Mouse (Mus musculus): ENCODE results near the gene Scarf1. TPM values are rescaled to one million over a fixed set of nuclear protein-coding genes. Genes with fewer than 3 reads are reported as not detected.

Gene Scarf1
- polyA plus RNA-seq, 1 experiment from 2014 or later: 15.2 TPM

- no peaks in the 10 kb centered on the region for H3K9me3 ChIP-seq (ENCODE audit: low read depth, low read length)
- H3K4me2 ChIP-seq: no peak overlapping the region
- no peak overlapping the region for H3K27ac ChIP-seq (ENCODE audit: low read depth)
- H3K9ac ChIP-seq: no peak overlapping the region; the same call in 1 of the 2 replicates
- WGBS: 92% methylated on average over 4 of the region's 4 CpGs
- no peak for DNase-seq
- no peak overlapping the region for H3K4me3 ChIP-seq (ENCODE audit: low read depth, low read length)
- TF ChIP-seq CTCF (IDR thresholded peaks at IDR 0.05; ENCODE audit: low read depth): no peak
- no peaks in the 10 kb centered on the region; the same call in 1 of the 2 replicates for H3K4me1 ChIP-seq (ENCODE audit: insufficient read depth)
- peaks cover 14% of the 10 kb centered on the region for H3K36me3 ChIP-seq (ENCODE audit: insufficient read depth)
- H3K27me3 ChIP-seq (ENCODE audit: insufficient read depth, low read length): no peaks in the 10 kb centered on the region
- ATAC-seq (ENCODE audit: insufficient read depth): no peak
Measured at GRCm38 (mm10) chr11:75469261-75469660, 44.1 kb upstream of the Scarf1 start.

DNA sequence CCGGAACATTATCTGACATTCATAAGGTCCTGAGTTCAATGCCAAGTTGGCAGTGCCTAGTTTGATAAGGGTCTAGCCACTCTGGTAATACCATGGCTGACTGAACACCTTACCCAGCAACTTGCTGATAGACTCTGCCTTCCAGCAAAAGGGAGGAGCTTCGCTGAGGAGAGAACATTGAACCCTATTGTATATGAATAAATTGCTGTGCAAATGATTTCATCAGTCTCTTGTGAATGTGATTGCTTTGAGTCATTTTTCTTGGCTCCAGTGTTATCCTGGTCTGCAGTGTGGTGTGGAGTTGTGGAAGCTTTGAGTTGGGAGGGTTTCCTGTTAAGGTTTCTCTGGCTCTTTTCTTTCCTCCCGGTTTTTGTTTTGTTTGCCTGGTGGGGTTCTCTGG, 42.7 kb upstream of the Scarf1 start:
- H3K9me3 ChIP-seq (ENCODE audit: low read depth, low read length): no peaks in the 10 kb centered on the region
- H3K36me3 ChIP-seq (ENCODE audit: insufficient read depth): peaks cover 5% of the 10 kb centered on the region; the same call in 1 of the 2 replicates
- no peak overlapping the region for H3K9ac ChIP-seq
- DNase-seq (no peak), ATAC-seq (ENCODE audit: insufficient read depth) (no peak)
- no peaks in the 10 kb centered on the region; the same call in 1 of the 2 replicates for H3K4me1 ChIP-seq (ENCODE audit: insufficient read depth)
- no peak for TF ChIP-seq CTCF (IDR thresholded peaks at IDR 0.05; ENCODE audit: low read depth)
- WGBS: 85% methylated on average over 3 of the region's 3 CpGs
- no peak overlapping the region for H3K4me2 ChIP-seq
- H3K27me3 ChIP-seq (ENCODE audit: insufficient read depth, low read length): no peaks in the 10 kb centered on the region
- H3K27ac ChIP-seq (ENCODE audit: low read depth): no peak overlapping the region
- no peak overlapping the region for H3K4me3 ChIP-seq (ENCODE audit: low read depth, low read length)

DNA sequence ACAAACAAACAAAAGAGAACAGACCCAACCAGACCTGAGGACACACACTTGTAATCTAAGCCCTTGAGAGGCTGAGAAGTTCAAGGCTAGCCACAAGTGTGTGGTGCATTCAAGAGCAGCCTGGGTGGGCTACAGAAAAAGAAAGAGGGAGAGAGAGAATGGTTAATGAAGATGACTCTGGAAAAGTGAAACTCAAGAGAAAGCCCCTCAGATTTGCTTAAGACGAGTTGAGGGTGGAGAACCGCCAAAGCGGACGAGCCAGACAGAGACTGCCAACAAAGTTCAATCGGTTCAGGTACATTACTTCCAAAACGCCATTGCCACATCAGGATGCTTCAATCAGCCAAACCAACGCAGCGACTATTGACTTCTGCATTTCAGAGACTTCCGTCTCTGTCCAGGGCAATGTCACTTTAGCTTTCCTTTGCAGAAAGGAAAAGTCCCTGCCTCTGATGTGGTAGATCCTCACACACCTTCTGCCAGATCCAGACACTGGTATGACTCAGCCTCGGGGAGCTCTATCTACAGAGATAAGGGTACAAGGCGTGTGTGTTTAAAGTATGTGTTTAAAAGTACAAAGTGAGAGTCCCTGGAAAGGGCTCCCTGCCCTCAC, 40.8 kb upstream of the Scarf1 start:
- Histone ChIP-seq H3K4me1 (ENCODE audit: insufficient read depth) (no peaks in the 10 kb centered on the region; the same call in 1 of the 2 replicates), H3K9me3 (ENCODE audit: low read depth, low read length) (no peaks in the 10 kb centered on the region), H3K4me3 (ENCODE audit: low read depth, low read length) (no peak overlapping the region), H3K27ac (ENCODE audit: low read depth) (no peak overlapping the region), H3K4me2 (no peak overlapping the region), H3K36me3 (ENCODE audit: insufficient read depth) (no peaks in the 10 kb centered on the region), H3K9ac (no peak overlapping the region), H3K27me3 (ENCODE audit: insufficient read depth, low read length) (no peaks in the 10 kb centered on the region)
- TF ChIP-seq CTCF (IDR thresholded peaks at IDR 0.05; ENCODE audit: low read depth): no peak
- WGBS: 70% methylated on average over 11 of the region's 11 CpGs
- no peak for ATAC-seq (ENCODE audit: insufficient read depth)
- DNase-seq: no peak

- Histone ChIP-seq H3K4me2 (no peak overlapping the region), H3K36me3 (ENCODE audit: insufficient read depth) (no peaks in the 10 kb centered on the region), H3K4me1 (ENCODE audit: insufficient read depth) (no peaks in the 10 kb centered on the region), H3K27me3 (ENCODE audit: insufficient read depth, low read length) (no peaks in the 10 kb centered on the region), H3K4me3 (ENCODE audit: low read depth, low read length) (no peak overlapping the region), H3K9me3 (ENCODE audit: low read depth, low read length) (no peaks in the 10 kb centered on the region), H3K27ac (ENCODE audit: low read depth) (no peak overlapping the region), H3K9ac (no peak overlapping the region)
- DNase-seq: peak; percentile 18
- TF ChIP-seq CTCF (IDR thresholded peaks at IDR 0.05; ENCODE audit: low read depth): no peak
- no peak for ATAC-seq (ENCODE audit: insufficient read depth)
- 72% methylated on average over 7 of the region's 7 CpGs for WGBS
Measured at GRCm38 (mm10) chr11:75473376-75473775, 40.0 kb upstream of the Scarf1 start.

GRCm38 (mm10) chr11:75486192-75486591, 27.1 kb upstream of the Scarf1 start:
- WGBS: 25% methylated on average over 3 of the region's 3 CpGs
- H3K4me1 ChIP-seq (ENCODE audit: insufficient read depth): peaks cover 8% of the 10 kb centered on the region
- no peak for TF ChIP-seq CTCF (IDR thresholded peaks at IDR 0.05; ENCODE audit: low read depth)
- peak overlapping the region; percentile 85 for H3K4me2 ChIP-seq
- H3K27me3 ChIP-seq (ENCODE audit: insufficient read depth, low read length): no peaks in the 10 kb centered on the region
- DNase-seq (no peak), ATAC-seq (ENCODE audit: insufficient read depth) (peak; percentile 45)
- H3K9me3 ChIP-seq (ENCODE audit: low read depth, low read length): no peaks in the 10 kb centered on the region
- H3K27ac ChIP-seq (ENCODE audit: low read depth): no peak overlapping the region
- peaks cover 29% of the 10 kb centered on the region for H3K36me3 ChIP-seq (ENCODE audit: insufficient read depth)
- no peak overlapping the region for H3K9ac ChIP-seq
- H3K4me3 ChIP-seq (ENCODE audit: low read depth, low read length): peak overlapping the region; percentile 100

DNA sequence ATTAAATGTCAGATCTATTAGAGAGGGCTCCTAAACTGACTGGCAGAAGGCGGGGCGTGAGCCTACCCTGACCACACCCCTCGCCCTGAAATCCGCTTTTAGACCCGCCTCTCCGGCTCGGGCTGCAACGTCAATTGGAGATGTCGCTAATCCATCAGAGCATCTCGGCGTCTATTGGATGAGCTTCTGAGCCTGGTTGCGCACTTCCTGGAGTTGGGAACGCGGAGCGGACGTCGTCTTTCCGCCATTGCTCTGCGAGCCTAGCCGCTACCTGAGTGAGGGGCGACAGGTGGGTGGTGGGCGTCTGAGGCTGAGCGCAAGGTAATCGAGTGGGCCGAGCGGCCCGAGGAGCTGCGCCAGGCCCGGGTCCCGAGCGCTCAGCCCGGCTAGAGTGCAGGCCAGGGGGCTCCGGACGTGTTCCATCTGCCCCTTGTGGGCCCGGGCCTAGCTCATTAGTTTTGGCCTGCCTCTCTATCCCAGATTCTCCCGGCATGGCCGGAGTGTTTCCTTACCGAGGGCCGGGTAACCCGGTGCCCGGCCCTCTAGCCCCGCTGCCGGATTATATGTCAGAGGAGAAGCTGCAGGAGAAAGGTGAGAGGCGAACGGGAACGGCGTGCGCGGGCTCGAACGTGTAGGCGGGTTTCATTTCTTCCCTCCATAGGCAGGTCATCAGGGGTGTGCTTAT, 26.6 kb upstream of the Scarf1 start, which contains the start of gene Prpf8:
Gene Prpf8 (plus strand): TSS at position 216 of the 685 bp plus-strand sequence.
- WGBS: under 1% methylated on average over 52 of the region's 52 CpGs
- ATAC-seq (ENCODE audit: insufficient read depth): peak; percentile 100
- H3K9ac ChIP-seq: peak within 1 kb of the TSS; percentile 94

GRCm38 (mm10) chr11:75487496-75487895, 25.8 kb upstream of the Scarf1 start:
- Histone ChIP-seq H3K4me1 (ENCODE audit: insufficient read depth) (peaks cover 8% of the 10 kb centered on the region), H3K4me3 (ENCODE audit: low read depth, low read length) (peak overlapping the region; percentile 100), H3K27me3 (ENCODE audit: insufficient read depth, low read length) (no peaks in the 10 kb centered on the region), H3K27ac (ENCODE audit: low read depth) (no peak overlapping the region), H3K4me2 (peak overlapping the region; percentile 85), H3K9me3 (ENCODE audit: low read depth, low read length) (no peaks in the 10 kb centered on the region), H3K9ac (peak overlapping the region; percentile 94), H3K36me3 (ENCODE audit: insufficient read depth) (peaks cover 42% of the 10 kb centered on the region)
- TF ChIP-seq CTCF (IDR thresholded peaks at IDR 0.05; ENCODE audit: low read depth): no peak
- WGBS: 35% methylated on average over 6 of the region's 6 CpGs
- ATAC-seq (ENCODE audit: insufficient read depth) (no peak), DNase-seq (no peak)

More for the DNA sequence above, 26.6 kb upstream of the Scarf1 start, which contains the start of gene Prpf8:
- Histone ChIP-seq H3K27me3 (ENCODE audit: insufficient read depth, low read length) (no peaks in the 10 kb centered on the region), H3K27ac (ENCODE audit: low read depth) (peak within 1 kb of the TSS; percentile 71), H3K9me3 (ENCODE audit: low read depth, low read length) (no peaks in the 10 kb centered on the region), H3K36me3 (ENCODE audit: insufficient read depth) (peaks cover 34% of the 10 kb centered on the region), H3K4me3 (ENCODE audit: low read depth, low read length) (peak within 1 kb of the TSS; percentile 100), H3K4me2 (peak within 1 kb of the TSS; percentile 85), H3K4me1 (ENCODE audit: insufficient read depth) (peaks cover 8% of the 10 kb centered on the region)
- TF ChIP-seq CTCF (IDR thresholded peaks at IDR 0.05; ENCODE audit: low read depth): no peak
- DNase-seq: peak; percentile 99
